Mouse (Mus musculus) mouse trophoblast stem cell (cell line): ENCODE results near the gene Arhgef16.

Experiments
- in situ Hi-C, 2 experiments: fragments of 300-500 bp; cut with MseI, MboI; formaldehyde crosslinking; loops; 2 replicates in 1 of 2; 3 replicates in 1 of 2; pipeline ENCODE4 v1.15.1; 2025

Arhgef16 gene

GRCm38 (mm10) chr4:154301466-154301881, at the start of gene Arhgef16:
Arhgef16 (minus strand) TSS chr4:154301676.
- in situ Hi-C loops = no loop called here

- in situ Hi-C loops = no loop called here
Measured at GRCm38 (mm10) chr4:154348197-154348786, 46.8 kb upstream of the Arhgef16 start.

GRCm38 (mm10) chr4:154346731-154347522, 45.5 kb upstream of the Arhgef16 start:
- in situ Hi-C loops = no loop called here

- in situ Hi-C loops = no loop called here
Measured at GRCm38 (mm10) chr4:154336650-154337049, 35.2 kb upstream of the Arhgef16 start.

GRCm38 (mm10) chr4:154335761-154336160, 34.3 kb upstream of the Arhgef16 start, which contains the start of gene B230104I21Rik:
B230104I21Rik (plus strand) TSS chr4:154336127.
- in situ Hi-C loops = no loop called here

- in situ Hi-C loops = no loop called here
Measured at GRCm38 (mm10) chr4:154334699-154335402, 33.4 kb upstream of the Arhgef16 start.

- in situ Hi-C loops = no loop called here
Measured at GRCm38 (mm10) chr4:154333300-154333699, 31.8 kb upstream of the Arhgef16 start.

GRCm38 (mm10) chr4:154331271-154331670, 29.8 kb upstream of the Arhgef16 start:
- in situ Hi-C loops = no loop called here

GRCm38 (mm10) chr4:154330001-154330400, 28.5 kb upstream of the Arhgef16 start:
- in situ Hi-C loops = no loop called here

GRCm38 (mm10) chr4:154328836-154329235, 27.4 kb upstream of the Arhgef16 start:
- in situ Hi-C loops = loop anchor here in 1 of 2 experiments (10.0 kb wide), 1 partner anchor 496 kb away; no protein-coding TSS in a partner anchor

GRCm38 (mm10) chr4:154328431-154328830, 27.0 kb upstream of the Arhgef16 start:
- in situ Hi-C loops = loop anchor here in 1 of 2 experiments (10.0 kb wide), 1 partner anchor 496 kb away; no protein-coding TSS in a partner anchor

GRCm38 (mm10) chr4:154325410-154325809, 23.9 kb upstream of the Arhgef16 start:
- in situ Hi-C loops = loop anchor here in 1 of 2 experiments (10.0 kb wide), 1 partner anchor 499 kb away; no protein-coding TSS in a partner anchor

- in situ Hi-C loops = no loop called here
Measured at GRCm38 (mm10) chr4:154313622-154313967, 12.1 kb upstream of the Arhgef16 start.

GRCm38 (mm10) chr4:154312935-154313621, 11.6 kb upstream of the Arhgef16 start:
- in situ Hi-C loops = no loop called here

- in situ Hi-C loops = no loop called here
Measured at GRCm38 (mm10) chr4:154312143-154312812, 10.8 kb upstream of the Arhgef16 start.

- in situ Hi-C loops = no loop called here
Measured at GRCm38 (mm10) chr4:154310576-154311262, 9.2 kb upstream of the Arhgef16 start.

- in situ Hi-C loops = no loop called here
Measured at GRCm38 (mm10) chr4:154309131-154309530, 7.7 kb upstream of the Arhgef16 start.

GRCm38 (mm10) chr4:154299541-154300271, 1.8 kb downstream of the Arhgef16 start:
- in situ Hi-C loops = no loop called here

- in situ Hi-C loops = no loop called here
Measured at GRCm38 (mm10) chr4:154297761-154298160, 3.7 kb downstream of the Arhgef16 start.

- in situ Hi-C loops = no loop called here
Measured at GRCm38 (mm10) chr4:154294262-154294731, 7.2 kb downstream of the Arhgef16 start.
